In the genomic region with DNA sequence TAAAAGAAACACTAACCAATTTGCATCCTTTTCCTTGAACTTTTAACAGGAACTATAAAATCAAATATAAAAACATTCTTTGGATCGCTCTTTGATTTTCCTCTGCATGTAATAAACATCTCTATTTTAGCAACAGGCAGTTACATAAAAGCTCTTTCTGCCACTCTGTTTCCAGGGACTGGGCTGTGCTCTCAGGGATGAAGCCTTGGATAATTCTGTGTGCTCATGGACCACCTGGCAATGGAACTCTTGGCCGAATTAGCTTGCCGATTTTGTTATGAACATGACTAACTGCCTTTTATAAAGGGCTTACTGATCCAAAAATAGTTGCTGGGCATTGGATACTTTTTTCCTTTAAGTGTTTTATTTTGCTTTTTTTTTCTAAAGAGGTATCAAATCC, we compare ENCODE assay signal across 8 mouse cellular contexts.
"Had no signal": no experiment of that assay in that cellular context is flagged by ENCODE, and none has a peak within 500 bp of the region (broad histone marks: within the 10 kb centered on the region; RNA-seq: fewer than 3 reads in every experiment).

No protein-coding gene starts in this region.

- DNase-seq: lung, adult 18-20 months; lung, embryonic 14.5 days; lung, postnatal 10 days; right cerebral cortex, postnatal 14 days; spleen, adult 18-20 months; thymus, adult 2 months; thymus, postnatal 25 days; thymus, postnatal 4 days had no signal
